Mouse (Mus musculus) natural killer cell, adult 2 months (primary cell): ENCODE results near the gene Slc9a2.
A peak's percentile ranks its signal among the peaks of the same experiment; 100 is the strongest.
"Not testable (repeated sequence)": the region's sequence is repeated elsewhere in the genome, so short reads cannot be mapped to it uniquely, and the experiment has no call there.

ENCODE experiments used
- DNase-seq, 2 experiments: peaks; one replicate each; pipeline ENCODE4 v3.0.0; 2022; ENCODE audit warnings: low spot score in 2 of 2

The Slc9a2 gene

GRCm38 (mm10) chr1:40680067-40680867, at the start of gene Slc9a2:
Slc9a2 (plus strand) TSS chr1:40680574.
- DNase-seq = no peak

DNA sequence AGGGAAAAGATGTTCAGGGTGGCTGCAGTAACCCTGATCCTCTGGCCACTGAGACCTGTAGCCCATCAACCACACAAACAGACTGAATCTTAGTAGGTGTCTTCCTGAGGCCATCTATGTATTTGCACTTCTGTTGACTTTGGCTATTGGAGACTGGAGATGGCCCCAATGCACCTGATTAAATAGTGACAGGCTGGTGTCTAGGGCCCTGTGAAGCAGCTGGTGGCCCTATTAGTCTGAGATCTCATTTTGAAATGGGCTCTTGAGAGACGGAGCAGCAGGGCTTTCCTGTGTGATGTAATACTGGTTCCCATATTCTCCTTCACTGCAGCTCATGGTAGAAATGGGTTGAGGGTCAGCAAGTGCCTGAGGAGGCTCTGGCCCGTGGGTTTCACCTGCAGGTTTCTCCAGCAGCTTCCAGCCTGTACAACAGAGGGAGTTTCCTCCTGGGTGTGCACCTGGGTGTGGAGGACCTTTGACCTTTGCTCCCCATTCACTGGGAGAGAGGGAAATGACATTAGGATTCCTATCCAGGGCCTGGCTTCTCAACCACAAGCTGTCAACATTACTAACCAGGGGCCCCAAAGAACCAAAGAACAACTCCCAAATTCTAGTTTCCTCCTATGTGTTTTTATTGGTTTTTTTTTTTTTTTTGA, 47.8 kb upstream of the Slc9a2 start:
- DNase-seq = no peak

- no peak for DNase-seq
Observed at GRCm38 (mm10) chr1:40634608-40635007, 45.8 kb upstream of the Slc9a2 start.

- DNase-seq = no peak
Observed at GRCm38 (mm10) chr1:40648234-40648633, 32.1 kb upstream of the Slc9a2 start.

DNA sequence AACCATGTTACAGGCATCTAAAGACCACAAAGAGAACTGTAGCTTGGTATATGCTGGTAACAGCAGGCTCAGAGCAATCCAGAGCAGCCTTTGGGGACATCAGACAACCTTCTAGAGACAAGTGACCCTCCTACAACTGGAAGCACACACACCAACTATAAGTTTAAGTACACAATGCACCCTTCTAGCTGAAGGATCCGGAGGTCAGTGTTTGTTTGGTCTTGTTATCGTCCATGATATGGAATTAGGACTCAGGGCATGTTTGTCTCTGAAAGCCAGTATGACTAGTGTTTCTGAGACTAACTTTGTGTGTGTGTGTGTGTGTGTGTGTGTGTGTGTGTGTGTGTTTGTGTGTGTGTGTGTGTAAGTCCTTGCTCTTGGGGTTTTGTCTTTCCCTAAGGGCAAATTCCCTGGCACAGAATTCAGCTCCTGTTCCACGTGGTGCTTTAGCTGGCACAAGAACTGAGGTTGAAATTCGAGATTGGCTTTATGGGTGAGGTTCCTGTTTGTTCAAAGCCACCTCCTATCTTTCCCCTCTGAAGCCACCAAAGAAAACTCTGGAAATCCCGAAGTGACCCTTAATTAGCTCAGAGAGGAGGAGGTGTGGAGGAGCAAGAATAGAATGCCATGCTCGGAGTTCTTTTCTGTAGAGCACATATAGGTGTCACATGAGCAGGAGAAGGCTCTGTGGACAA, 29.4 kb upstream of the Slc9a2 start:
- DNase-seq = no peak

GRCm38 (mm10) chr1:40657035-40657434, 23.3 kb upstream of the Slc9a2 start:
- DNase-seq = no peak

- DNase-seq = peak; percentile 40 to 43
Observed at GRCm38 (mm10) chr1:40657978-40658496, 22.3 kb upstream of the Slc9a2 start.

DNA sequence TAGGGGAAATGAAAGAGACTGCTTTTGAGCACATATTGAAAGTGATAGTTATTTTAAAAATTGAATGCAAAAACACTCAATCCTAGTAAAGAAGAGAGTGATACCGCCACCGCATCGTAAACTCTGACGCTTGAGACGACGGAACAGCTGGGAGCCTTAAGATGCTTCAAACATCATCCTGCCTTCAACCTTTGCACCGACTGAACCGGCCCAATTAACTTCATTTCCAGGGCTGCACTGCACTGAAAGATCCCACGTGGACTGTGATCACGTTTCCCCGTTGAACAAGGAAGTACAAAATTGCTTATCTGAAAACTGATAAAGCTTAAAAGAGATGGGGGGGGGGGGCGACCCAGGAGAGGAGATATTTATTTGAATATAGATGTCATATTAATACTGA, 21.4 kb upstream of the Slc9a2 start:
- no peak for DNase-seq

- no peak for DNase-seq
Observed at GRCm38 (mm10) chr1:40659496-40659895, 20.9 kb upstream of the Slc9a2 start.

DNA sequence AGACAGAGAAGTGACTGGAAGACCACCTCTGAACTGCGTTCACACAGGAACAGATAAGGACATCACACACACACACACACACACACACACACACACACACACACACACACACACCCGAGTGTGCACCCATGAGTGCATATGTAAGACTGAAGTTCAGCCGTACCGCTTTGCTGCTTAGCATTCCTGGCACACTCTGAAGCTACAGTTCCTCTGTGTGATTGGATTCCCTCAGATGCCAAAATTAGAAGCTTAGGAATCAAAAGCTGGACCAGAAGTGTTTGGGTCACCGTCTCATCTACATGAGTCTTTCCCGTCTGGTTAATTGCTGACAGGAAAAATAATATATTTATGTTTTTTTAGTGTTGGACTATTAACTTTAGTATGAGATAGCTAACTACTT, 19.5 kb upstream of the Slc9a2 start:
- no peak for DNase-seq

DNA sequence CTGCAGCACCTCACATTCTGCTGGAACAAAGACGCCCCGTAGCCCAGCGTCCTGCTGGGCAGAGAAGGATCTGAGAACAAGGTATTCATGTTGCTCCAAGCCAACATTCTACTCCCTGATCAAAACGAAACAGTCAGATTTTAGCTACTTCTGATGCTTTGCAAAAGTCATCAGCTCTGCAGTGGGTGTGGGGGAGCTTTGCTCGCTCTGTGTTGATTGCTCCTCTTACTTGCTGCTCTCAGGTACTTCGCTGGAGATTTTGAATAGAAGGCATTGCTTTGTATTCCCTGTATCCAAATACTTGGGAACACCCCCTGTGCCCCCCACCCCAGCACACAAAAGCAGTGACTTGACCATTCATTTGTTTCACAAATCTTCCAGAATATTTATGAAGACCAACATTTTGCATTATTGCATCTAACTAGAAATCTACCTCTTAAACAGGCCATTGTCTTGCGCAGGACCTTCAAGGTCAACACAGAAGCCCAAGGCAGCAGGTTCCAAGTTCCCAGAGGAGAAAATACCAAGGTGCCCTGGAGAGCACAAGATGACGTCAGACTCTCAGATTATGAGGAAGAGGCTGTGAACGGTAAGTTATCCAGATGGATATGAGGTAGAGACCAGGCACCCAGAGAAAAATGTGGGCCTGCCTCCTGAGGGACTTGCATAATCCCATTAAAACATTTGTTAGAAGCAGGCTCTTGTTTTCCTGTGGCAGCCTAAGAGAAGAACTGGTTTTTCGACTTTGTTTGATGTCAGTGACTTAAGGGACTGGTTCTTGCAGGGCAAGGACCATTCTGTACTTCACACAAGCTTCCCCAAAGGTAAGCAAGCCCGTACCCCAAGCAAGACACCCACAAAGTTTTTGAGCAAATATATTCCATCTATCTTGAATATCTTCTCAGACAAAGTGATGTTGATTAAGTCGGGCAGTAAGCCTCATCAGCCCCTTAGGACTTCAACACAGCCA, 14.7 kb upstream of the Slc9a2 start:
- no peak for DNase-seq

DNA sequence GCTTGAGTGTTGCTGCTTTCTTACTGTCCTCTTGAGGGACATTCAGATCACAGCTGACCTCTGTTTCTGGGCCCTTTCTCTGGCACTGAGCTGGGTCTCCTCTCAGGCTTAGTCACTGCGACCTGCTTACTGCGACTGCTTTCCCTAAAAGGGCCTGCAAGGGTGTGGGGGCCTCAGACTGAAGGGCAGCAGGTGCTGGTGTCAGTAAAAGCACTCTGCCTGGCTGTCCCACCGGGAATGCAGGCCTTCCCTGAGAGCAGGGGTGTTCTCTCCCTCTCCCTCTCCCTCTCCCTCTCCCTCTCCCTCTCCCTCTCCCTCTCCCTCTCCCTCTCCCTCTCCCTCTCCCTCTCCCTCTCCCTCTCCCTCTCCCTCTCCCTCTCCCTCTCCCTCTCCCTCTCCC, 12.9 kb upstream of the Slc9a2 start:
- DNase-seq = not testable (repeated sequence)

- no peak for DNase-seq
Observed at GRCm38 (mm10) chr1:40670025-40670424, 10.3 kb upstream of the Slc9a2 start.

DNA sequence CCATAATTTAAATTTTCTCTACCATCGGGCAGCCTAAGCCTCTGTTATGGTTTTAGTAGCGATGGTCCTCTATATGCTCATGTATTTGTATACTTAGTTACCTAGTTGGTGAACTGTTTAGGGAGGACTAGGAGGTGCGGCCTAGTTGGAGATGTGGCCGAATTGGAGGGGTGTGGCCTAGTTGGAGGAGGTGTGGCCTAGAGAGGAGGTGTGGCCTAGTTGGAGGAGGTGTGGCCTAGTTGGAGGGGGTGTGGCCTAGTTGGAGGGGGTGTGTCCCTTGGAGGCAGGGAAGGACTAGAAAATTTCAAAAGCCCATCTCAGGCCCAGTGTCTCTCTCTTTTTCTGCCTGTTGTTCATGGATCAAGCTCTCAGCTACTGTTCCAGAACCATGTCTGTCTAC, 8.9 kb upstream of the Slc9a2 start:
- DNase-seq = no peak

DNA sequence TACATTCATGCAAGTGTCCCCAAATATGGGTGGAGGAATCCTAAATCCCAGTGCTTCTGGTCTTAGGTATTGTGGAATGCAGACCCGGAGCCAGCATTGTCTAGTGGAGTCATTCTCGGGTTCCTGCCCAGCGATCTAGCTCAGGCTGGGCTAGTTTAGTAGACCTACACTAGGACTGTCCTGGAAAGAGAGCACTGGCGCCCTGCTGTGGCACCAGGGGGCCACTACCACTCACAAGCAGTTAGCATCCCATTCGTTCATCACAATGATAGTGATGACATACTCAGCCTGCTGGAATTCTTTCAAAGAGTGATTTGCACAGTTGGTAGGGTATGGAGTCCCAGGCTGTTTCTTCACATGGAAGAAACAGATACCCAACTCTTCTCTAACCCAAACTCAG, 3.1 kb upstream of the Slc9a2 start:
- no peak for DNase-seq

DNA sequence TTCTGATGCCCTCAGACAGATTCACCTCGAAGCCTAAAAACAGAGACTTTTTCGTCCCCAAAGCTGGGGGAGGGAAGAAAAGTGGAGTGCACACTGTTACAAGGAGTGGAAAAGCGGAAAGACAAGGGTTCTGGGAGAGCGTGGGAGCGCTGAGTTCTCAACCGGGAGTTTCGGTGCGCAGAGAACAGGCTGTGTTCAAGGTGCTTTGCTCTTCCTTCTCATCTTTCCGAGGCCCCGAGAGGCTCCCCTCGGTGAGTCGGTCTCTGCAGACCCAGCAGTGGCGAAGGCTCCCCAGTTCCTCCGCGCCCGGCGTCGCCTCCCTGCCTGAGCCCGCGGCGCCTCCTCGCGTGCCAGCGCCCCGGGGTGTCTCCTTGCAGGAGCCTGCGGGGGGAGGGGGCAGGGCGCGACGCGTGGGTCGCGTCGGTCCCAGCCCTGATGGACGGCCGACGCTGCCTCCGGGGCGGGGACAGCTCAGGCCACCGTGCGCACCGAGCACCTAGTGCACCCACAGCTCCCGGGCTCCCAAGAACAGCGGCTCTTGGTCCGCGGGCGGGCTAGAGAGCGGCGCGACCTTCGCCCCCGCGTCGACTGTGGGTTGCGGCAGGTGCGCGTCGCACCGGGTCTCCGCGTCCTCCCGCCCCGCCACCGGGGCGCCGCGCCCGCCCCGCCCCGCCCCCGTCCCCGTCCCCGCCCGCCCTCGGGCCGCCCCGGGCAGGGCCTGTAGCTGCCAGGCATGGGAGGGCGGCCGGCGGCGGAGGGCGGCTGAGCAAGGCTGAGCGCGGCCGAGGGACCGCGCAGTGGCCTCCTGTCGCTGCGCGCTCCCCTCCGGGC, 709 bp downstream of the Slc9a2 start:
- peak in 1 of 2 experiments; percentile 4 for DNase-seq

GRCm38 (mm10) chr1:40681699-40682510, 1.5 kb downstream of the Slc9a2 start:
- no peak for DNase-seq

GRCm38 (mm10) chr1:40694296-40694695, 13.9 kb downstream of the Slc9a2 start:
- no peak for DNase-seq

GRCm38 (mm10) chr1:40696436-40696835, 16.1 kb downstream of the Slc9a2 start:
- no peak for DNase-seq

DNA sequence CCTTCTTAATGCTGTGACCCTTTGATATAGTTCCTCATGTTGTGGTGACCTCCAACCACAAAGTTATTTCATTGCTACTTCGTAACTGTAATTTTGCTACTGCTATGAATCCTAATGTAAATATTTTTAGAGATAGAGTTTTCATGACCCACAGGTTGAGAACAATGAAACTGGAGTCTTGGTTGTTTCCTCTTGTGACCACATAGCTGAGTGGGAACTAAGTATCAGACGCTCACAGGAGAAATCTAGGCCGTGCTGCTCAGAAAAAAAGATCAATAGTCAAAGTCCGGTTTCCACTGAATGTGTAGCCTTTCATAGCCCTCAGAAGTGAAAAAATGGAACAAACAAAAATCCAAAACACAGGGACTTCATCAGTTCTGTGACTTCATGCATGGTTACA, 24.7 kb downstream of the Slc9a2 start:
- no peak for DNase-seq
